Mouse (Mus musculus): ENCODE results near the gene Chaf1b. TPM values are rescaled to one million over a fixed set of nuclear protein-coding genes. Genes with fewer than 3 reads are reported as not detected.

The Chaf1b gene
- total RNA-seq, 2 experiments from 2014 or later: 0.47 to 0.53 TPM

- no peak for DNase-seq
Observed at GRCm38 (mm10) chr16:93913881-93914576, 30.3 kb downstream of the Chaf1b start.

- DNase-seq: no peak
Observed at GRCm38 (mm10) chr16:93915338-93915849, 31.7 kb downstream of the Chaf1b start.

- DNase-seq: peak; percentile 73 to 81
Observed at GRCm38 (mm10) chr16:93917712-93918678, 34.3 kb downstream of the Chaf1b start.

- DNase-seq: no peak
Observed at GRCm38 (mm10) chr16:93918679-93919060, 35.0 kb downstream of the Chaf1b start.

GRCm38 (mm10) chr16:93919189-93919588 lies 35.5 kb downstream of the Chaf1b start:
- no peak for DNase-seq

GRCm38 (mm10) chr16:93920673-93921072 lies 37.0 kb downstream of the Chaf1b start:
- DNase-seq: no peak

- DNase-seq: no peak
Observed at GRCm38 (mm10) chr16:93922835-93923389, 39.2 kb downstream of the Chaf1b start.

- no peak for DNase-seq
Observed at GRCm38 (mm10) chr16:93923788-93924187, 40.1 kb downstream of the Chaf1b start.

GRCm38 (mm10) chr16:93925684-93926247 lies 42.1 kb downstream of the Chaf1b start:
- no peak for DNase-seq

- no peak for DNase-seq
Observed at GRCm38 (mm10) chr16:93929370-93930032, 45.8 kb downstream of the Chaf1b start.

- no peak for DNase-seq
Observed at GRCm38 (mm10) chr16:93932185-93933168, 48.8 kb downstream of the Chaf1b start.

- no peak for DNase-seq
Observed at GRCm38 (mm10) chr16:93934588-93934987, 50.9 kb downstream of the Chaf1b start.

- no peak for DNase-seq
Observed at GRCm38 (mm10) chr16:93935009-93935408, 51.3 kb downstream of the Chaf1b start.

GRCm38 (mm10) chr16:93938400-93938846 lies 54.7 kb downstream of the Chaf1b start:
- peak; percentile 61 to 76 for DNase-seq

GRCm38 (mm10) chr16:93939961-93940360 lies 56.3 kb downstream of the Chaf1b start:
- no peak for DNase-seq

- no peak for DNase-seq
Observed at GRCm38 (mm10) chr16:93941781-93942567, 58.3 kb downstream of the Chaf1b start.

- no peak for DNase-seq
Observed at GRCm38 (mm10) chr16:93942796-93943502, 59.2 kb downstream of the Chaf1b start.

- DNase-seq: no peak
Observed at GRCm38 (mm10) chr16:93944301-93944700, 60.6 kb downstream of the Chaf1b start.

- DNase-seq: no peak
Observed at GRCm38 (mm10) chr16:93947396-93947795, 63.7 kb downstream of the Chaf1b start.

Measured in layer of hippocampus, postnatal 36 days (tissue).